Mouse (Mus musculus) induced T-regulatory cell, adult 2 months (primary cell): ENCODE results near the gene Lrp2.

Source experiments
- DNase-seq: peaks from one replicate; pipeline ENCODE4 v3.0.0-alpha.2; 2012; ENCODE audit warnings: low read depth

The Lrp2 gene

DNA sequence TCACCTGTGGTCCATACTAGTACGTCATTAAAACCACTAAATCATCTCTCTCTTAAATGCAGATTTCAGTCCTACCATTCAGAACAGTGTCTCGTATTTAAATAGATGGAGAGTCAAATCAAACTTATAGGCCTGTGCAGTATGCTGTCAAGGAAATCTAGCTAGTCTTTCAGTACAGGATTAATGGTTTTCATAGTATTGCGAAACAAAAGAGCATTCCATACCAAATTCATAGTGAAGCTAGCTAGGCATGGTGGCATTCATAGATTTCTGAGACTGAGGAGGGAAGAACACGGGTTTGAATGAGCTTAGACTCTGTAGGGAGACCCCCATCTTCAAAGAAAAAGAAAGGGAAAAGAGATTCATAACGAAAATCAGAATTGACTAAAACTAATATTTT, 74.1 kb downstream of the Lrp2 start:
- no peak for DNase-seq

DNA sequence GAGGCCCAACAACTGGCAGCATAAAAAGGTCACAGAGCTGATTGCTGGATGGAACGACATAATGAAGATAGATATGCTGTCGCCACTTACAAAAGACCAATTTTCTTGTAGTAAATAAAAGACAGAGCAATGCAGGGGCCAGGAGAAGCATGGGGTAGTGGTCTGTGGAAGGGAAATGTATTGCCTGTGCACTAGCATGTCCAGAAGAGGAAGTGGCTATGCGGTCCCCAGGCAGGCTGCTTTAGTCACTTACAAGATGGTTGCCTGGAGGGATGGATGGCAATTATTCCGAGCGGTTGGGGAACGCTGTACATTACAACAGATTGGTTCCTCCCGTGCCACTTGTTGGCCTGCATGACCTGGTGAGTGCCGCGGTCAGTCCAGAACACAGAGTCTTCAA, 85.5 kb downstream of the Lrp2 start:
- DNase-seq = no peak

DNA sequence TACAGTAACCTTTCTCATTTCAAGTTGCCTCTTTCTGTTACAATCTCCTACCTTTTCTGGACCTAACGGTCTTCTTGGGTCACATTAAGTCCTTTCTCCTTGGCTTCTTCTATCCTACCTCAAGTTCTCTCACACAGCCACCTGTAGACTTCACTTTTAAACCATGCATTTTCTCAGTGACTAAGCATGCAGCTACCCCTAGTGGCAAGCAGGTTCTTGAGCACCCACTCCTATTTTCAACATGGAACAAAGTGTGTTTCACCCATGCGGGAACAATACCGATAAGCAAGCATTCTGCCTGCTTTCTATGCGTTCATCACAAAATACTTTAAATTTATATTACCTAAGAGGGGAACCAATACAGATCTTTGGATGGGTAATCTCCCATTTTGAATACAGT, 92.7 kb downstream of the Lrp2 start:
- no peak for DNase-seq

DNA sequence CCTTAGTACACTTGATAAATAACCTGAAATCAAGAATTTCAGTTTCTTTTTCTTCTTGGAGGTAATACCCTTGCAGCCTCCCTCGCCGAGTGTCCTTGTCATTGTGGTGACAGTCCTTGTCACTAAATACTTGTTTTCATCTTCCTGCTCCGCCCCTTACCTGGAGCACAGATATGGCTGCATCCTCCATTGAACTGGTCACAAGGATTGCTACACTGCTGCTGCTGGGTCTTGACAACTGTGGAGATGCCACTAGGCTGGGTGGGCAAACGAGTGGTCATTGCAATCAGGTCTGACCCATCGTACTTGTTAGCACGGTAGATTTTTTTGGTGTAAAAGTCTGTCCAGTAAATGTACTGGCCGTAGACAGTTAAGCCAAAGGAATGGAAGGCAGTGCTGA, 104.9 kb downstream of the Lrp2 start:
- DNase-seq = no peak

DNA sequence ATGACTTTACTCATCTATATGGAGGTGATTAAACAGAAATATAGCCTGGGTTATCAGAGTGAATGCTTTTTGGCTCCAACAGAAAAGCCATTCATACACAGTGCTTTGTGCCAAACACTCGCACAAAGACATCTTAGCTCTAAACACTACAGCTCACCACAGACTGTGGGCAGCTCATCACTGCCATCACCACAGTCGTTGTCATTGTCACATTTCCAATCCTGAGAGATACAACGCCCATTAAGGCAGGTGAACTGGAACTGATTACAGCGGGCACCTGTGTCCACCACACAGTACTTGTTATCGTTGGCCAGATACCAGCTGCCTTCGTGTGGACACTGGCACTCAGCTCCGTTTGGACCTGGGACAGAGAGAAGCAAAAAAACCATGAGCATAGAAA, 106.0 kb downstream of the Lrp2 start:
- DNase-seq = no peak

DNA sequence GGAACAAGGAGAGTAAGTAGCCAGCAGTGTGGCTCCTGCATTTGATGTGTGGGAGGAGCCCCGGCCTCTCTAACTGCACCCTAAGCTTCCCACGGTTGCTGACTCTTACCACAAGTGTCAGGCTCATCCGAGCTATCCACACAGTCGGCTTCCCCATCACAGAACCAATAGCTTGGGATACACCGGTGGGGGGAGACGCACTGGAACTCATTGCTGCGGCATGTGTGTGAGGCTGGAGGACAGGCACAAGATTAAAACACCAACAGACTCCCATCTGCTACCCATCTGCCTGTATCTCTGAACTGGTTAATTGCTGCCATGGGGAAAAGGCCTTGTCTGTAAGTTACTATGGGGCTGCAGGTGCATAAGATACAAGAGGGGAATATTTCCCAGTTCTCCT, 109.0 kb downstream of the Lrp2 start:
- DNase-seq = no peak

DNA sequence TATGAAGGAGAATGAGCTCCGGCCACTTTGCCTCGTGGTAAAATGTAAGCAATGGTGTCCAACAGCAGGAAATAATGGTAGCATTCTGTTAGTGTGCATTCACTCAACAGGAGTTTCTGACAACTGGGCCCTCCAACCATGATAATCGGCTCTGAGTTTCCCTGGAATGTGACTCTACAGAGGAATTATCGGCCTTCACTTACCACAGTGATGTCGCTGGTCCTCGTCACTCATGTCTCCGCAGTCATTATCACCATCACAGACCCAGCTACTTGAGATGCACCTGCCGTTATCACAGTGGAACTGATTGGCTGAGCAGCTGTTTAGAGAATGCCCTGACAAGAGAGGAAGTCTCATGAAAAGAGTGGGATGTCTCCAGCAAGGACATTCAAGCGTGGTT, 110.7 kb downstream of the Lrp2 start:
- no peak for DNase-seq

DNA sequence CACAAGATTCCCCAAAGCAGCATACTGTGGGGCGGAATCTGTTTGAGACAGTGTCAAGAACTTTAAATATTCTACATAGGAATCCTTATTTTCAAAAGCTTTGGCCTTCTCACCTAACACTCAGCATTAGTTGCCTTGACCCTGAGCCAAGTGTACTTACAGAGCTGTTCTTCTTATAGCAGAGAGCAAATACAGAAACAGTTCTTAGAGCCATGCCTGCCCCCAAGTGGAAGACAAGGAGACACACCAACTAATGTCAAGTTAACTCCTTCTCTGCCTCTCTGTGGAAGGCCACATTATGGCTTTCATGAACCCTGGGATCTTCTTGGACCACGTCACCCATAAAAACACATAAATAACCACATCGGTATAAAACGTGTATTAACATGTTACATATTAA, 114.0 kb downstream of the Lrp2 start:
- DNase-seq = no peak

DNA sequence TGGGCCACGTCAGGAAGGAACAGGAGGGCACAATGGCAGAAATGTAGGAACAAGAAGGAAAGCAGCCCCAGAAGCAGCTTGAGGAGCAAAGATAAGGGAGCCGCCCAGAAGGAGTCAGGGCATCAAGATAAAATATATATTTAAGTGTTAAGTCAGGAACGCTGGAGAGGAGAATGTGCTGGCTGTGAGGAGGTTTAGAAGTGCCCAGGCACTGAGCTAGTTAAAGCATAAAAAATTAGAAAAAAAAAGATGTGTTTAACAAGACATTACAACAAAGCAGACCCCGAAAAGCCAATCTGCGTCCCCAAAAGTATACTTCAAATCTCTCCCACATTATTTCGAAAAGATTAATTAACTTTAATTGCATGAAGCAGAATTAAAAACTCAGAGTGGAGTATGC, 122.3 kb downstream of the Lrp2 start:
- DNase-seq = no peak

DNA sequence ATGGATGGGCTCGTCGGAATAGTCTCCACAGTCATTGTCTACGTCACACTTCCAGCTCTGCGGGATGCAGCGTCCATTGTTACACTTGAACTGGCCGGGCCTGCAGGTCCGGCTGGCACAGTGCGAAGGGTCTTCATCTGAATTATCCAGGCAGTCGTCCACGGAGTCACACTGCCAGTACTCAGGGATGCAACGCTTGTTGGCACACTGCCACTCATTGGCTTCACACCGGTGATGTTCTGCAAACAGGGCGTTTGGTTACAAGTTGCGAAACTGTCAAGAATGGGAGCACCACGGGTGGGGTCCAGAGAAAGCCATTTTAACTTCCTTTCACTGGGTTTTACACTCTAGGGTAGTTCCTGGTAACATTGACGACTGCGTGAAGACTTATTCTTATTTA, 126.4 kb downstream of the Lrp2 start:
- no peak for DNase-seq

DNA sequence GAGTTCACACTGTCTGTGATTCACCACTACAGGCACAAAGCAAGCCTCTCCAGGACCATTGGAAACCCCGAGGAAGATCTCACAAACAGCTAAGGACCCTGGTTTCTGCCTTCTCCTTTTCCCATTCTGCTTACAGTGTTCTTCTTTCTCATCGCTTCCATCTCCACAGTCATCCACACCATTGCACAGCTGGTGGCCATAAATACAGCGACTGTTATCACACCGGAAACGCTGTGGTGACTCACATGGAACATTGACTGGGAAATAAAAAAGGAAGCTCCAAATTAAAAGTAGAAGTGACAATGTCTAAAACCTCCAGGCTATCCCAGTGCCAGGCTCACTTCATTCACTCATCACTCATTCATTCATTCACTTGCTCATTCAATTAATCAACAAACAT, 134.7 kb downstream of the Lrp2 start:
- DNase-seq = no peak

DNA sequence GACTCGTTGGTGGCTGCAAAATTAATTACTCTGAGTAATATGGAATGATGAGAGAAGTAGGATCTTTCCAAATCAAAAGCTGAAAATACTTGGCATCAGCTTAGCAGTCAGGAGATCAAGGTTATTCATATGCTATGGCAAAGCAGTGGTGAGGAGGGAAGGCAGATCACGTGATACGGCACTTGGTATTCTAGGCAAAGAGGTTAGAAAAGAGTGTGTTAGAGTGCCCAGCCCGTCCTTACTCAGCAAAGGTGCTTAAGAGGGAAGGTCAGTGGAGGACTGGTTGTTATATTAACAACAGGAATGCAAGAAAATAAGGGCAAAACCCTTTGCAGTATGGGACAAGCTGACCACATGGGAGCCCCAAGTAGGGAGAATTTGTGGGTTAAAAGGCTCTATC, 137.3 kb downstream of the Lrp2 start:
- no peak for DNase-seq

DNA sequence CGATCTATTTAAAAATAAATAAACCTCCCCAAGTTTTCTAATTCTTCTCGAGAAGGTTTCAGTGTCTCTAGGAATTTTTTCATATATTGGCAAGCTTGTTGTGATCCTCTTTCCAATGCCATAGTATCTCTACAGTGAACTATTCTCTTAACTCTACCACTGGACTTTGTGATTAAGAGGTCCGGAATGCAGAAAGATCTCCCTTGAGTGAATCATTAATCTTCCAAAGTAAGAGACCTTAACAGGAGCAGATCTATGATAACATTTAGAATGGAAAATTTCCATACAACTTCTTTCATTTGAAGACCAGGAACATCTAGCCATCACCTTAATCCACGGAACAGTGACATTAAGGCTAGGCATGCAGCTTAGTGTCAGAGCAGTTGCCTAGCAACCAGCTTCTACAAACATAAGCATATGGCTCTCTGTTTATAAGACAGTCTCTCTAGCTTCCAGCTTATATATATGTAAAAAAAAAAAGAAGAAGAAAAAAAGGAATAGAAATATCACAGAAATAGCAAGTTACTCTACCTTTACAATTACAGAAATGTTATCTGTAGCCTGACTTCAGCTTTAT, 139.9 kb downstream of the Lrp2 start:
- no peak for DNase-seq

DNA sequence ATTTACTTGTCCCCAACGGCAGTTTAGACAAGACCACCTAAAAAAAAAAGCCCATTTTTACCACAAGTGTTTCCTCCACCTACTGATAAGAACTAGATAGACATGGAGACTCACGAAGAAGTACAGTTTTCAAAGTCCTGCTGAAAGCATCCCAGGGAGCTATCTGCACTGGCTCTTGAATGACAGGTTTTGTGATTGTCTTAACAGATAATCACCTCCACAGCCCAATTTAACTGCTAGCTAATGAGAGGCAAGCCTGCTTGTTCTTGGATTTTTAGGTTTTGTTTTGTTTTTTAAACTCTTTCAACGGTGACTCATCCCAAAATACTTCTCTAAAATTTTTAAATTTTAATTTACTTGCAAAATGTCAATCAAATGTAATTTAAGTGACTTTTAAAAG, 144.2 kb downstream of the Lrp2 start:
- DNase-seq = no peak

DNA sequence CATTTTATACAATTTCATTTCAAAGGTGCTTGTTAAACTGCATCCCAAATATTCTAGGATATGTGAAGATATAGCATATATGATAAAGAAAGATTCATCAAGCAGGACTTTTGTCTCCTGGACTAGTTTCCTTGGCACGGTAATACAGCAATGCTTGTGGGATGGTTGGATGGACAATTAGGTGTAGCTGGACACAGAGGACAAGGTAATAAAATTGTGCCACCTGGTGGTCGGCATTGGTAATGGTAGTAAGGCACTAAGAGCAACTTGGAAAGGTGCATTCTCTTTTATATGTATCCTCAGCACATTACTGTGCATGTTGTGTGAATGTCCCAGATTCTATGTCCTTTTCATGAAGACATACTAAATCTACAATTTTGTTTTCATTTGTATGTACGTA, 157.7 kb downstream of the Lrp2 start:
- DNase-seq = peak; percentile 59

DNA sequence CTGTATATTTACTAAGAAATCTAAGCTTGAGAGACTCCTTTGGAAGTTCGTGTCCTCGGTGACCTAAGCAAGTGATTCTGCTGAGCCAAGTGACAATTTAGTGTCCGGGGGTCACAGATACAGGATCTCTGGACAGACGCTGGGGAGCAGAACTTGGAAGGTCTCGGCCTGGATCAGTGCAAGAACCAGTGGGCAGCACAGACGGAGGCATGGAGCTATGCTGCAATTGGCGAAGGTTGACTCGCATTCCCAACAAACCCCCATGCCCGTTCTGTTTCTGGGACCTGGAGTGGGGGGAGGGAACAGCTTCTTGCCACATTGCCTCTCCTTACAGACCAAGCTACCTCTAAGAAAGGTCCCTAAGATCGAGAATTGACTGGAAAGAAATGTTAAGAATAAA, 158.7 kb downstream of the Lrp2 start:
- no peak for DNase-seq

DNA sequence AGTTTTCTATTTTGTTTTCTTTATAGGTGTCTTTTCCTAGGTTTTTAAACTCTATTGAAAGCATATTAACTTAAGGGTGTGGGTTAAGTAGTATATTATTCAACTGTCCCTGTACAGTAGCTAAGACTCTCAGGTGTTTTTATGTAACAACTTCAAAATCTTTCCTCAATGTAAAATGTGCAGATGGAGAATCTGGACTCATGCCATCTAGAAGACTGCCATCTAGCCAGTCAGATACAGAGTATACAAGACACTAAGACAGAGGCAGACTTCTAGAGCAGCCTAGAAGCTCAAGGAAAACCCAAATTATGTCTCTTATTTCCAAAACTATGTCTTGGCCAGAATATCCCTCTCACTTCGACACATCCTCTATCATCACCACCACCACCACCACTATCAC, 159.8 kb downstream of the Lrp2 start:
- DNase-seq = no peak

DNA sequence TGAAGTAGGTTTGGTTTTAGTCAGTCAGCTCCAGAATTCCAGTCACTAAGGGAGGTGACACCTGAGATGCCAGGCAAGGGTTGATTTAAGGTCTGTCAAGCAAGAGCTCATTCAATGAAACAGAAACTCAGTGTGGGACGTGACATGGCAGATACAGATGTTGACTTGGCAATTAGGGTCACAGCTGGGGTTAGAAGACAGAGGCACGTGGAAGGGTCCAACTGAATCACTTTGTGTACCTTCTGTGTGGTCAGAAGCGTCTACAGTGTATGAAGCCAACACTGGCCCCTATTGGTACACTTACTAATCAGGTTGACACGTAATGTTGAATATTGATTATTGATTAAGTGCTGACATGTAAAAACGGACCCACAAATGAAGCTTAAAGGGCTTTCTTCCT, 161.0 kb downstream of the Lrp2 start:
- no peak for DNase-seq

DNA sequence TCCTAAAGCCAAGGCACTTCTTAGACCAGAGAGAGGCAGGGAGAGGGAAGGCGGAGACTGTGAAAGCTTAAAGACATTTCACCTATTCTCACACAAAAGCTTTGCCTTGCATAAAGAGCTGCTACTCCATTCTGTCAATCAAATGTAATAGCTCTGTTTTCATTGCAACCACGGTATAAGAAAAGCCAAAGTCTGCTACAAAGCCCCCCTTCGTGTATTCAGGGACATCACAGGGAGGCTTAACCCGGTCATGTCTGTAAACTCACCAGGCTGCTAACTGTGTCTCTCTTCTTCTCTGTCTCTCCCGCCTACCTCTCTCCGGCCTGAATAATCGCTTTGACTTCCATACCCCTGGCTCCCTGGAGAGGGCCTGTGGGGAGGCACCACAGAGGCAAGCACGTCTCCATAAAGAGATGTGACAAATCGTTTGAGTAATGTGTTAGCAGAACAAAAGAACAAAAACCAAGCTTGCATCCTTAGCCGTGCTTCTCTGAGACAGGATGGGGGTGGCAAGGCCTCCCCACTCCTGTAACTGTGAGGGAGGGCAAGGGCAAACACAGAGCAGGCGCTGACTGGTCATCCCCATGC, 167.5 kb downstream of the Lrp2 start:
- no peak for DNase-seq

DNA sequence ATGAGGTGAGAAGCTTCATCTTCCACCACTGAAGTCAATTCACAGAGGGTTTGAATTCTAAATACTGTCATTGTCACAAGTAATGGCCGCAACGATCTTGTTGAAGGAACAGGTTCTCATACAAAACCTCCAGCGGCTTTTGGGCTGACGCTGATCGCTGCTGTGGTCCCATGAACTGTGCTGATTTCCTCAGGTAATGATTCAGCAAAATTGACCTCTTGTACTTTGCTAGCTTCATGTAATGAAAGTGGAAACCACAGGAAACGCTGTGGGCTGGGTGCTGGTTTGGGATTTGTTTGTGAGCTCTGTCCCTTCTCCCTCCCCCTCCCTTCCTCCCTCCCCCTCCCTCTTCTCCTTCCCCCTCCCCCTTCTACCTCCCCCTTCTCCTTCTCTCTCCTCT, 170.8 kb downstream of the Lrp2 start:
- DNase-seq = peak; percentile 2

DNA sequence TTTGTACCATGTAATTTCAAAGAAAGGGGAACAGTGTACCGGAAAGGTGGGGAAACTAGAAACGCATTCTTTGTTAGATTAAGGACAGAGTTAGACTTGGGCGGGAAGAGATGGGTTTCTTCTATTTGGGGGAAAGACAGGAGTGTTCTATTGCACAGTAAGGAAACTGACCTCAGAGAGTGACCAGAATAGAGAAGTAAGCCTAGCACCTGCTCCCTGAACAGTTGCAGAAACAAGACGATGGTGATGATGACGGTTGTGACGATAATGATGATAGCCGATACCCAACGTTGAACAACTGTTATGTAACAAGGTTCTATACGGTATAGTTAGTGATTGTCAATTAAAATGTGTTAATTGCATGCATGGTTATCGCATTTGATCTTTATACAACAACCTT, 171.3 kb downstream of the Lrp2 start:
- no peak for DNase-seq

DNA sequence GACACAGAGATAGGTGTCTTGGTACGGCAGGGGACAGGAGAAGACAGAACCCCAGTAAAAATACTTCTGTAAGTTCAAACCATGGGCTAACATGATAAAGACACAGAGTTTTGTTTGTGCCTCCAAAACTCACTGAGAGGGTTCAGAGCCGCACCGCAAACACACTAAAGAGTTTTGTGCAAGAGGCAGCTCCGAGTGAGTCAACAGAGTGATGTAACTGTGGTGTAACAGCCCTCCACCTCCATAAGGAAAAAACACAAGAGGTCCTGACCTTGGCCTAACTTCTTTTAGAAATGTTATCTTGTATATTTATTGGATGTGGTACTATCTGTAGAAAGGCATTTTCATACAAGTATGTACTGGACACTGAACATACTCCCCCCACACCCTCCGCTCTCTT, 180.2 kb downstream of the Lrp2 start:
- DNase-seq = no peak

DNA sequence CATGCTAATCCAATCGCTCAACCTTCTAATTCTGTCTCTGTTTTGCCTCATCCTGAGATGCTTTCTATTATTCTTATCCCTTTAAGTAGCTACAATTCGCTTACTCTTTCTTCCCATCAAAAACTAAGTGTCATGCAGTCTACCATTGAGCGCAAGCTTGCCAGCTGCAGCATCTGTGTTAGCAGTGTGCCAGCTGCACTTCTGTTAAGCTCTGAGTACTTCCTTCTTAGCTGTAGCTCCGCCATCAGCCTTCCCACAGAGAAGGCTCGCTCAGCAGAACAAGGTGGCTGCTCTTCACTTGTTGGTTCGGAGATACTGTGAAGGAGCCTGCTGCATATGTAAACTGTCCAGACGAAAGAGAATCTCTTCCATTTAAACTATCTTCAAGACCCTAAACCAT, 183.6 kb downstream of the Lrp2 start:
- no peak for DNase-seq

DNA sequence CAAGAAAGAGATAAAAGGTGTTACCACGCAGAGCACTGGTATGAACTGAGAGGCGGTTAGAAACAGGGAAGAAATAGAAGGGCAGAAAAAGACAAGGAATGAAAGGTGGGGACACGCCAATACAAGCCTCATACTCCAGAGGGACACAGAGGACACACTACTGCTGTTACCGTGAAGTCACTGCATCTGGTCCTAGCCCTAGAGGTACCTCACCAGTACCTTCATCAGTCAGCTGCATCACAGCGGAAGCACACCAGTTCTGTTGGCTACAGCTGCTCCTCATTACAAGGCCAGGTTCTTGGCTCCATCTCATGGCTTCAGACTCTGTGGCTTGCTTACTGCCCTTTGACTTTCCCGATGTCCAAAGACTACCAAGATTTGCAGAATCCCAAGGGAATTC, 184.0 kb downstream of the Lrp2 start:
- no peak for DNase-seq
